Mouse (Mus musculus) gastrocnemius, adult 18-20 months (tissue): ENCODE measurements around the gene Zfp784. TPM values are rescaled to one million over a fixed set of nuclear protein-coding genes. Genes with fewer than 3 reads are reported as not detected.
A peak's percentile ranks its signal among the peaks of the same experiment; 100 is the strongest.
"Not testable (repeated sequence)": the region's sequence is repeated elsewhere in the genome, so short reads cannot be mapped to it uniquely, and the experiment has no call there.

Experiments used
- DNase-seq: peaks from one replicate; pipeline ENCODE4 v3.0.0; 2021; ENCODE audit warnings: low spot score
- long read RNA-seq, 2 experiments: library from polyadenylated mRNA; stranded (forward); transcript quantifications; one replicate each; pipeline ENCODE4 v2.0.0; 2021
- total RNA-seq, 2 experiments: library from RNA; stranded (reverse); gene quantifications; 2 replicates each; pipeline ENCODE4 v1.2.3; 2021

The Zfp784 gene
- 1 to 10 TPM; 2.7 to 2.8 TPM for total RNA-seq
- long read RNA-seq, experiment 1, partial matches to known transcripts = 0 of 2 reads
- long read RNA-seq, experiment 1, other reads (novel, unspliced or antisense) = 0 of 2 reads
- long read RNA-seq, experiment 2, partial matches to known transcripts = 0 of 1 reads
- long read RNA-seq, experiment 2, other reads (novel, unspliced or antisense) = 0 of 1 reads

DNA sequence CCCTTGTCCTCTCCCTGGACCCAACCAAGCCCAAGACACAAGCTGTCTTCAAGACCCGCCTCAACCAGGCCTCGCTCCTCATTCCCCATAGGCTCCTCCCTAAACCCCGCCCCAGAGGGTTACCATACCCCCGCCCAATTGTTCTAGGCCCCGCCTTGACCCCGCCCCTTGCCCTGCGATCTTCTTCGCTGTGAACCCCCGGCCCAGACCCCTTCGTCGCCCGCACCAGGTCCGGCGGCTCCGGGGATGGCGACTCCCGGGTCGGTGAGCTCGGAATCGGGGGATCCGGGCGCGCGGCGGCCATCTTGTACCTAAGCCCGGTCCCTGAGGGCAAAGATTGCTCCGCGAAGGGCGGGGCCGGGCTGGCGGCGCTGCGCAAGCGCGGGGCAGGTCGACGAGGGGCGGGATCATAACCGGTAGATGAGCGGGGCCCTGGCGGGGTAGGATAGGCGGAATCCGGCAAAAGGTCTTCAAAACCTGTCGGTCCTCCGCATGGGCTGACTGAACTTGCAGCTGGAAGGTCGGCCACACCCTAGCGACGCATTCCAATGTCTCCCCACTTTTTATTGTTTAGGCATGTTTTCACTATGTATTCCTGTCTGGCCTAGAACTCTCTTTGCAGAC, at the start of gene Zfp784:
Gene Zfp784, minus strand, starts transcription at position 338 of the 624 bp plus-strand sequence.
- peak; percentile 94 for DNase-seq

- DNase-seq = no peak
These were observed 49.6 kb upstream of the Zfp784 start for GRCm38 (mm10) chr7:5087886-5088285.

DNA sequence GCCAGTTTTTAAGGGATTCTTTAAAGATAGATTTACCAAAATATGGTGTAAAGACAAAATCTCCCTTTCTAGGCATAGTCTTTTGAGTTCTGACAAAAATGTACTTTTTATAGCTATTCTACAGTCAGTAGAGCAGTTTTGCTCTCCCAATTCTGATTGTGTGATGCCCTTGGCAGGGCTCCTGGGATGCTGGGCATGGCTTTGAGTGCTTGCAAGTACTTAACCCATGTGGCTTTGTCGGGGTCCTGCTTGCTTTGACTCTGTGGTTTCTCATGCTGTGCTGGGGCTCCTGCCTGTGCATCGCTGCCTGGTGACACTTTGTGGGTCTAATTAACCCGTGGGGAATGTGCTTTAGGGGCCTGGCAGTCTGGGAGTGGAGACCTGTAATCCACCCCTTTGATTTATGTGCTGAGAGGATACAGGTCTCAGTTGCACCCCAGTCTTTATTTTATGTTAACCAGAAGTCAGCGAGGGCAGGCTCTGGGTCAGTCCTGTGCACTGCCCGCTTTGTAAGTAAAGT, 48.7 kb upstream of the Zfp784 start:
- no peak for DNase-seq

DNA sequence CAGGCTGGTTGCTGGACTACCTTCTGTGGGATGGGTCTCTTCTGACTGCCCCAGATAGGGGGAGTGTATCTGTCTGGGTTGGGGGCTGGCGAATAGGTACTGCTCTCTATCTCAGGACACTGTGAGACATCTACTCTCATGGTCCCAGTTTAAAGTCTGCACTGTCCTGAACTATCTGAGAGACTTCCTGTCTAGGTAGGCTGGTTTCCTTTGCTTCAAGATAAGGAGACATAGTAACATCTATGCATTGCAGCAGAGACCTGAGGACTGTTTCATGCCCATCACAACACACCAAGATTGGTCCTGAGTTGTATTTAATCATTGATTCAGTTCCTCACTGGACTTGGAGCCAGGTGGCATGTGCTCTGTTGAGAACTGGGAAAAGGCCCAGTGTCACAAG, 47.3 kb upstream of the Zfp784 start:
- no peak for DNase-seq

GRCm38 (mm10) chr7:5083325-5084105, 45.3 kb upstream of the Zfp784 start:
- no peak for DNase-seq

- no peak for DNase-seq
These were observed 43.7 kb upstream of the Zfp784 start for GRCm38 (mm10) chr7:5081939-5082338.

GRCm38 (mm10) chr7:5081241-5081640, 43.0 kb upstream of the Zfp784 start:
- no peak for DNase-seq

DNA sequence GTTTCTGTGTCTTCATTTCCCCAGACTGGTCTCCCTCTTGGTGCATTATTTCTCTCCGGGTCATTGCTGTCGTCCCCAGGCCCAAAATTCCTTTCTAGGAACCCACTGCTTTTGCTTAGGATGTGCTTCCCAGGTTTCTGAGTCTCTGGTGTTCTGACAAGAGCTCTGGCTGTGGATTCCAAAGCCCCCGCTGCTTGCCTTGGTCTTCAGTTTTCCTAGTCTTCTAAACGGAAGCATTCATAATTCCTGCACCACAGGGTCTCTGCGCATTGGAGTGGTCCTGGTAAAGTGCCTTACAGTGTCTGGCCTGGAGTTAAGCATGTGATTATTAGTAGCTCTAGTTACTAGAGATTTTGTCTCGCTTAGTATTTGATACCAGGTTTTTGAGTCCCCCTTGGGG, 42.6 kb upstream of the Zfp784 start:
- DNase-seq = no peak

GRCm38 (mm10) chr7:5080010-5080751, 41.9 kb upstream of the Zfp784 start, which contains the start of gene Epn1:
TSS of gene Epn1 (plus strand) at chr7:5080235.
- peak; percentile 97 for DNase-seq

DNA sequence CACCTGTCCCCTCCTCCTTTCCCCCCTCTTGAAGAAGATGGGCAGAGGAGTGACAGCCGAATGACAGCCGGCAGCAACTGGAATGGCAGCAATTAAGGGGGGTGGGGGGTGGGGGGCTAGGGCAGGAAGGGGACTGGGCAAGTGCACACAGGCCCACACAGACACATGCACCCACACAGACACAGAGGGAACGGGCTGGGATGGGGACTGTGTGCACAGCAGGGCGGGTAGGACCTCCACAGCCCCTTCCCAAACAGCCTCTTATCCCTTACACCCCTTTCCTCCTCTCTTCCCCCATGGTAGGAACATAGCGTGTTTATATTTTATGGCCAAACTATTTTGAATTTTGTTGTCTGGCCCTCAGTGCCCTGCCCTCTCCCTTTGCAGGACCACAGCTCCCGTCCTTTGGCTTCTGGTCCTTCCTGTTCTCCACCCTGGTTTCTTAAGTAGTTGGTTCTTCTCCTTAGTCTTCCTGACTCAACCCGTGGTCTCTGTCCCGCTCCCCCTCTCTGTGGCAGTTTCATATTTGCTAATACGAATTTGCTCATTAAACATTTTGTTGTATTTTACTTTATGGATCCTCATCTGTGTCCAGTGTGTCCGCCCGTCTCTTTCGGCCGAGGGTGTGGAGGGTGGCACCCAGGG, 41.2 kb upstream of the Zfp784 start:
- not testable (repeated sequence) for DNase-seq

- DNase-seq = no peak
These were observed 38.7 kb upstream of the Zfp784 start for GRCm38 (mm10) chr7:5076931-5077330.

- DNase-seq = no peak
These were observed 36.7 kb upstream of the Zfp784 start for GRCm38 (mm10) chr7:5074984-5075383.

GRCm38 (mm10) chr7:5073586-5073985, 35.3 kb upstream of the Zfp784 start:
- no peak for DNase-seq

- DNase-seq = no peak
These were observed 26.6 kb upstream of the Zfp784 start for GRCm38 (mm10) chr7:5064886-5065285.

GRCm38 (mm10) chr7:5062360-5063001, 24.2 kb upstream of the Zfp784 start:
- DNase-seq = peak; percentile 66

DNA sequence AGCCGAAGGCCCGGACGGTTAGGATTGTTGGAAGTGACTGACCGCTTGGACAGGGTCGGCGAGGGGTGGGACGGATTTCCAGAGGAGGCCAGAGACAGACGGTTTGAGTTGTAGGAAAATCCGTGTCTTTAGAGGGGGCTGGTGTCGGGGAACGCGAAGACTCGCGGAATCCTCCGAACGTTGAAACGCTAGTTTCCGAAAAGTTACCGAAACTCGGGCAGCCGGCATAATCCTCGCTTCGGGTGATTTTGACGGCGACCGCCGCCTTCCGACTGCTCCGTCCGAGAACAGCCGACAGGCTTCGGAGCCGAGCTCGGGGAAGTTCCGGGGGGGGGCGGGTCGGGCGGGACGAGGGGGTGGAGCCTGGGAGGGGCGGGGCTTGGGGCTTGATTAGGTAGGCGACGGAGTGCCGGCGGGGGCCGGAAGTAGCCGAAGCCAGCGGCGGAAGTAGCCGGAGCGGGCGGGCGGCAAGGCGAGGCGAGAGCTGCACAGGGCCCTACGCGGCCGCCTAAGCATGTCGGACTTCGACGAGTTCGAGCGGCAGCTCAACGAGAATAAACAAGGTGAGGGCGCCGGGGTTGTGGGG, 23.6 kb upstream of the Zfp784 start, which contains the start of gene U2af2:
Gene U2af2, plus strand, starts transcription at position 370 of the 586 bp plus-strand sequence.
- DNase-seq = peak; percentile 92

GRCm38 (mm10) chr7:5060944-5061773, 22.9 kb upstream of the Zfp784 start:
- DNase-seq = peak; percentile 99

GRCm38 (mm10) chr7:5060239-5060731, 22.0 kb upstream of the Zfp784 start:
- peak; percentile 78 for DNase-seq

DNA sequence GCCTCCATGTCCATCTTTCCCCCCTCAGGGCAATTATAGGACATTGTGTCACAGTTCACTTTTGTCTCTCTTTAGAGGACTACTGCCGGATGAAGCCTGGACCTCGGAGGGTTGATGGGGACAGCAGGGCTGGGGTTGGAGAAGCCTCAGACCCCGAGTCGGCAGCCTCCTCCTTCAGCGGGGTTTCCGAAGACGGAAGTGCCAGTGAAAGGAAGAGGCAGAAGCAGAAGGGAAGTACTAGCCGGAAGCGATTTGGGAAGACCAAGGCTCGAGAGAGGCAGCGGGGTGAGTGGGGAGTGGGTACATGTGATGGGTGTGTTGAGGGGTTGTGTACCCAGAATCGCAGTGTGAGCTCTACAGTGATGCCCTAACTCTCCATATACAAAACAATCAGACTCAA, 21.2 kb upstream of the Zfp784 start:
- no peak for DNase-seq
